ENCODE assay signal across 7 mouse cellular contexts in genomic region chr1:97976873-97977473, GRCm38 (mm10).
A peak's percentile ranks its signal among the peaks of the same experiment; 100 is the strongest.
DNase-seq lines count a peak whose midpoint lies in the region; ATAC-seq lines count a peak whose summit lies in the region.

No protein-coding gene starts in this region.

- peak overlapping the region; percentile 77 for H3K9ac ChIP-seq in hindbrain, embryonic 12.5 days

- ATAC-seq in hindbrain, embryonic 12.5 days (ENCODE audit: low FRiP score): peak; percentile 92

- H3K27ac ChIP-seq in hindbrain, embryonic 12.5 days: peak overlapping the region; percentile 89
- no peak overlapping the region for H3K27ac ChIP-seq in macrophage

- DNase-seq in adrenal gland, adult 2 months: peak; percentile 90
- peak; percentile 74 to 82 for DNase-seq in cerebellum, postnatal 14 days
- peak; percentile 42 to 47 for DNase-seq in frontal cortex, postnatal 25 days (ENCODE audit: low spot score in 2 of 2)
- DNase-seq in left cerebral cortex, adult 8-10 months (ENCODE audit: low spot score in 2 of 2): peak; percentile 56 to 62
- peak; percentile 64 to 70 for DNase-seq in right cerebral cortex, postnatal 10 days (ENCODE audit: low spot score in 2 of 2)

- peak overlapping the region; percentile 80 for H3K4me3 ChIP-seq in hindbrain, embryonic 12.5 days
- H3K4me3 ChIP-seq in macrophage (ENCODE audit: inconsistent target): peak overlapping the region; percentile 25; the same call in 1 of the 2 replicates

- no peaks in the 10 kb centered on the region for H3K27me3 ChIP-seq in hindbrain, embryonic 12.5 days

- no peaks in the 10 kb centered on the region for H3K79me2 ChIP-seq in macrophage (ENCODE audit: inconsistent target)

- H3K4me2 ChIP-seq in hindbrain, embryonic 12.5 days (replicated peaks): peak overlapping the region; percentile 83

- H3K4me1 ChIP-seq in hindbrain, embryonic 12.5 days: 0 out of 2 replicates have a peak, but pooled peaks cover 4% of the 10 kb centered on the region

- no peaks in the 10 kb centered on the region for H3K36me3 ChIP-seq in hindbrain, embryonic 12.5 days
- H3K36me3 ChIP-seq in macrophage (ENCODE audit: inconsistent target): no peaks in the 10 kb centered on the region

- under 1% methylated on average over 44 of the region's 47 CpGs for WGBS in hindbrain, embryonic 12.5 days
- WGBS in macrophage (ENCODE audit: missing documents): 3% methylated on average over 44 of the region's 47 CpGs

- H3K9me3 ChIP-seq in hindbrain, embryonic 12.5 days (replicated peaks): no peaks in the 10 kb centered on the region
